Mouse (Mus musculus) frontal cortex, postnatal 36 days (tissue): ENCODE measurements at regions not wholly inside any gene's neighbourhood (a gene's known extent, or its start where the extent isn't known, plus 50 kb on each side); places are given as distances from the start of the nearest gene placed in this dataset.

Experiments used
- DNase-seq, 2 experiments: peaks; one replicate each; pipeline ENCODE4 v3.0.0; 2022; ENCODE audit warnings: low spot score in 2 of 2

DNA sequence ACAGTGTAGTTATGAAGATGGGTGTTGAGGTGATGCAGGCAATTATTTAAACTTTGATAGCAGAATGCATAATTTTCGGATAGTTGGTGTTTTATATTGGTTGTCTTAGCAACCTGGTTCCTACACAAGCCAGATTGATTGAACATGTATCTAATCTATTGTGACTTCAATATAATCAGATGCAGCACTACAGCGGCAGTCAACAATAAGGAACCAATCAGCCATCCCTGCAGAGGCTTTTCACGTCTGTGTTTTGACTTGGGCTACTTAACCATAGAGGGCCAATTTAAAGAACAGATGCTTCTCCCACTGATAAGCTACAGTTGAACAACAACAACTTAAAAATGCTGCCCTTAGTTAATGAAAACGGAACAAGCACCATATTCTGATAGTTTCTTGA is 267.8 kb downstream of the Lmo7 start:
- no peak for DNase-seq

DNA sequence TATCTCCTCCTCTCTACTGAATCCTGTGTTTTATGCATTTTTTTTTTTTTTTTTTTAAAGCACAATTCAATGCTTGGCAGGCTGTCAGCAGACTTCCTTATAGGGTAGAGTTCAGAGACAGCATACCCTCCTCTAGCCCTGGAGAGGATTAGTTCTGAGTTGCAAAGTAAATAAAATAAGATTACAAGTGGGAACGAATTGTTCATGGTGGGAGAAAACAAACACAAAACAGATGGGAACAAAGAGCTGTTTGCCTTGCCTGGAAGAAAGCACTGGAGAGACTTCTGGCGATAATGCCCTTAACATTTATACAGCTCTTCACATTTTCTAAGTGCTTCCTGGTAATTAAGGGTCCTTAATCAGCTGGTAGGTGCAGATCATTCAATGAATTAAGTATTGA is 254.6 kb downstream of the Lmo7 start:
- no peak for DNase-seq
